Mouse (Mus musculus): Measurements from ENCODE around the gene Nrip1. TPM values are rescaled to one million over a fixed set of nuclear protein-coding genes. Genes with fewer than 3 reads are reported as not detected.
A peak's percentile ranks its signal among the peaks of the same experiment; 100 is the strongest.

The Nrip1 gene
- total and polyA plus RNA-seq, 2 experiments from 2014 or later, result 26.5 to 30.0 TPM

DNA sequence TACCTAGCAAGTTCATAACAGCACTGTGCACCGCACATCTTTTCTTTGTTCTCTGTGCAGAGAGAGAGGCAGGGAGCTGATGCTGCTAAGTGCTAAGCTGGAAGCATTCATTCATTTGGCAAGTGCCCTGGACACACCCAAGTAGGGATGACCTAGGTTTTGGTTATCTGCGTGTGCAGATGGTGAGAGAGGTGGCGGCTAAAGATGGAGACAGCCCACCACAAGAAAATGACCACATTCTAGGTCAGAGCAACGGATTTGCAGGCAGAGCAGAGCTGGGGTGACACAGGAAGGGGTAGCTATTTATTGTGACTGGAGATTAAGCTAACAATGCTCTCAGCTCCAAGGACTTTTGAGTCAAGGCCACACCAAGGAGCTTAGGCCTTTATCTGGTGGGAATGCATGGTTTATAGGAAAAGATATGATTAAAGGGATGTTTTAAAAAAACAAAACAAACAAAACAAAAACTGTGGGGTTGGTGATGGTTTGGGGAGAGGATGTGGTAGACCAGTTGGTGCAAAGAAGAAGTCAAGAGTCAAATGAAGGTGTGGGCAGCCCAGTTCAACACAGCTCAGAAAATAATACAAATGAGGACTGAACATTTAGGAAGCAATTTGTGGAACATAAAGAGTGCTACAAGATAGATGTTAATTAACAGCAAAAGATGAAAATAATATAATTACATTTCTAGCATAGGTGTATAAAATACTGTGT lies 49.9 kb downstream of the Nrip1 start:
- Histone ChIP-seq H3K4me2 (ENCODE audit: low read depth, low read length) (no peak overlapping the region), H3K36me3 (ENCODE audit: insufficient read depth, low read length) (no peaks in the 10 kb centered on the region), H3K27me3 (ENCODE audit: insufficient read depth, low read length) (no peaks in the 10 kb centered on the region), H3K9me3 (ENCODE audit: low read length) (no peaks in the 10 kb centered on the region), H3K4me1 (ENCODE audit: insufficient read depth, low read length) (peaks cover 15% of the 10 kb centered on the region), H3K9ac (replicated peaks; ENCODE audit: low read length) (no peak overlapping the region), H3K27ac (no peak overlapping the region), H3K4me3 (ENCODE audit: low read length) (no peak overlapping the region)
- DNase-seq (ENCODE audit: low spot score), result no peak
- WGBS, result 89% methylated on average over 4 of the region's 4 CpGs
- no peak for ATAC-seq
- no peak for TF ChIP-seq CTCF (IDR thresholded peaks at IDR 0.05; ENCODE audit: low read depth)

DNA sequence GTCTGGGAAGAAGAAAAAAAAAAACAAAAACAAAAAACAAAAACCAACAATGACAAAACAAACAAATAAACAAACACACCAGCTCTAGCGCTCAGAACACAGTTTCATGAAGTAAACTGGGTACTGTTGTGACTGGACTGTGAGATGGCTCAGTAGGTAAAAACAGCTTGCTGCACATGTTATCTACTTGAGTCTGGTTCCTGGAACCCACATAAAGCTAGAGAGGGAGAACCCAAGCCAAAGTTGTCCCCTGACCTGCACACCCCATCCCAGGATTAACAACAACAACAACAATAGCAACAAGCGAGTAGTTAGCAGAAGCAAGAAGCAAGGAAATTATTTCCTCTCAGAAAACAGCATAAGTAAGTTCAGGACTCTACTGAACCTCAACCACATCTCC lies 50.5 kb downstream of the Nrip1 start:
- no peak for ATAC-seq
- 93% methylated on average over 2 of the region's 2 CpGs for WGBS
- Histone ChIP-seq H3K27ac (no peak overlapping the region), H3K27me3 (ENCODE audit: insufficient read depth, low read length) (no peaks in the 10 kb centered on the region), H3K4me1 (ENCODE audit: insufficient read depth, low read length) (peaks cover 19% of the 10 kb centered on the region), H3K36me3 (ENCODE audit: insufficient read depth, low read length) (no peaks in the 10 kb centered on the region), H3K9ac (replicated peaks; ENCODE audit: low read length) (no peak overlapping the region), H3K4me2 (ENCODE audit: low read depth, low read length) (no peak overlapping the region), H3K9me3 (ENCODE audit: low read length) (no peaks in the 10 kb centered on the region), H3K4me3 (ENCODE audit: low read length) (no peak overlapping the region)
- DNase-seq (ENCODE audit: low spot score), result no peak
- TF ChIP-seq CTCF (IDR thresholded peaks at IDR 0.05; ENCODE audit: low read depth), result no peak

DNA sequence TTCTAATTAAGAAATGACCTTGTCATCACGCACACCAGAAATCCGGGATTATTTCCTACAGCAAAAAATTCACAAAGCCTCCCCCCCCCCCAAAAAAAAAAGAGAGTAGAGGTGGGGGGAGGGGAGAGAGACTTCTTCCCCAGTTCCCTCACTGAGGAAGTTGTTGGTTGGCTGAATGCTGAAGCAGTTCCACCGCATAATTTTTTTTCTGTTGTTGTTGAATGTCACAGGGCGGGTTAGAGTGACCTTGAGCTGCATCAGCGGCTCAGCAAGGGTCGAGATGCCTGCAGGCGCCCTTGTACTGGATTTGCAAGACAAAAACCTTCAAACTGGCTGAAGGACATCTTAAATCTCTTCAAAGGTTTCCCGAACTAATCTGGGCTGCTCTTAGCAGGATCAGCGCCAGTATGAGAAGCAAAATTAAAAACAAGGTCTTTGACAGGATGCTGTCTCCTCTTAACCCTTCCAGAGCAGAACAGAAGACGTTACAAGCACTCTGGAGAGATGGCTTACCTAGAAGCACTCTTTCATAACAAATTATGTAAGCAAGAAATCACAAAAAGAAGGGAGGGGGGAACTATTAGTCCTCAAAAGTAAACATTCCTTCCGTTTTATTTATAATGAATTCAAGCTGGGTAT lies 52.0 kb downstream of the Nrip1 start:
- Histone ChIP-seq H3K9ac (replicated peaks; ENCODE audit: low read length) (no peak overlapping the region; the same call in 1 of the 2 replicates), H3K4me1 (ENCODE audit: insufficient read depth, low read length) (peaks cover 19% of the 10 kb centered on the region), H3K27me3 (ENCODE audit: insufficient read depth, low read length) (no peaks in the 10 kb centered on the region), H3K36me3 (ENCODE audit: insufficient read depth, low read length) (no peaks in the 10 kb centered on the region), H3K27ac (peak overlapping the region; percentile 74), H3K4me2 (ENCODE audit: low read depth, low read length) (peak overlapping the region; percentile 52), H3K4me3 (ENCODE audit: low read length) (peak overlapping the region; percentile 18), H3K9me3 (ENCODE audit: low read length) (no peaks in the 10 kb centered on the region)
- WGBS, result 4% methylated on average over 11 of the region's 11 CpGs
- TF ChIP-seq CTCF (IDR thresholded peaks at IDR 0.05; ENCODE audit: low read depth), result no peak
- peak; percentile 58 for DNase-seq (ENCODE audit: low spot score)
- peak; percentile 44 for ATAC-seq

DNA sequence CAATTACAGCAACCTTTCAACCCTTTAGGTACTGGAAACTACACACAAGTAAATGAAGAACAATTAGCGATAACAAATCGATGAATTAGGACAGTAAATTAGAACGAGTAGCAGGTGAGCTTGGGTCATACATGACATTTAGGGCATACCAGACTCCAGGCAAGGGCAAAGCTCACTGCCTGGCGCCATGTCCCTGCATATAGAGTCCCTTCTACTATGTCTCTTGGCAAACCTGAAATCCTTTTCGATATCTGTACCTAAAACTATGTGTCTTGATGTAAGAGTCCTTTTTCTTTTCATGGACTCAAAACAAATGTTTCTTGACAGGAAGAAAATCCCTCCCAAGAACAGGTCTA lies 53.5 kb downstream of the Nrip1 start:
- DNase-seq (ENCODE audit: low spot score) (no peak), ATAC-seq (no peak)
- no peaks in the 10 kb centered on the region for H3K27me3 ChIP-seq (ENCODE audit: insufficient read depth, low read length)
- no peak overlapping the region for H3K4me3 ChIP-seq (ENCODE audit: low read length)
- H3K4me1 ChIP-seq (ENCODE audit: insufficient read depth, low read length), result peaks cover 19% of the 10 kb centered on the region
- no peak for TF ChIP-seq CTCF (IDR thresholded peaks at IDR 0.05; ENCODE audit: low read depth)
- H3K9ac ChIP-seq (replicated peaks; ENCODE audit: low read length), result no peak overlapping the region
- no peak overlapping the region for H3K4me2 ChIP-seq (ENCODE audit: low read depth, low read length)
- 35% methylated on average over 5 of the region's 5 CpGs for WGBS
- H3K9me3 ChIP-seq (ENCODE audit: low read length), result no peaks in the 10 kb centered on the region
- no peaks in the 10 kb centered on the region for H3K36me3 ChIP-seq (ENCODE audit: insufficient read depth, low read length)
- H3K27ac ChIP-seq, result 0 out of 2 replicates have a peak overlapping the region, but pooled peaks have one; percentile 11

DNA sequence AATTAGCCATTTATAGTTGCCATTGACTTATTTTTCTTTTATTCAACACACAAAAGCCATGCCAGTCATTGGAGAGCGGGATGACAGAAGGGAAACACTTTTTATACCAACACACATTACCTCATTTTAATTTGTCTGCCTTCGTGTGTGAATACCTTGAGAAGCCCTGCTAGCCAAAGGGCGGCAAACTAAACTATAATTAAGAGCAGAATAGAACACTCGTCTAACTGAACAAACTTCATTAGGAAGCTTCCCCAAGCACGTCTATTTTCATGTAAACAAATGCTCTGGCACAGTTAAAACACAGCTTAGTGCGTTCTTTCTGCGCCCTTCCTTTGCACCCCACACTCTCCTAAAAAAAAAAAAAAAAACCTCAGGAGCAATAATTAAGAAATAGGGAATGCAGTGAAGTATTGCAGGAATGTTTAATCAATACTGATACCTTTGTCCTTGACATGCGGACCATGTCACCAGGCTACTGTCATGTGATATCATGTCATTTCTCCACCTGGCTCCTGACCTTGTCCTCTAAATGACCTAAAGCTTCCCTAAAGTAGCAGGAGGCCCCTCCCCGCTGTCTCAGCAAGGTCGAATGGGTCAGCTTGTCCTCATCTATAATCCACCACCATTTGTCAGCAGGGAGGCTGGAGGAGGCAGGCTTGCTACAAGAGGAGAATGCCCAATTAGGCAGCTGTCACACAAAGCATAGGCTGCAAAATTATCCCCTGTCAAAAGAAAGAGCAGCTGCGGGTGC lies 54.1 kb downstream of the Nrip1 start:
- no peak for TF ChIP-seq CTCF (IDR thresholded peaks at IDR 0.05; ENCODE audit: low read depth)
- H3K4me3 ChIP-seq (ENCODE audit: low read length), result no peak overlapping the region
- 27% methylated on average over 11 of the region's 11 CpGs for WGBS
- 0 out of 2 replicates have a peak overlapping the region, but pooled peaks have one; percentile 10 for H3K4me2 ChIP-seq (ENCODE audit: low read depth, low read length)
- no peaks in the 10 kb centered on the region for H3K9me3 ChIP-seq (ENCODE audit: low read length)
- ATAC-seq (peak; percentile 44), DNase-seq (ENCODE audit: low spot score) (peak; percentile 42)
- H3K4me1 ChIP-seq (ENCODE audit: insufficient read depth, low read length), result peaks cover 19% of the 10 kb centered on the region
- H3K27me3 ChIP-seq (ENCODE audit: insufficient read depth, low read length), result no peaks in the 10 kb centered on the region
- no peak overlapping the region for H3K9ac ChIP-seq (replicated peaks; ENCODE audit: low read length)
- H3K27ac ChIP-seq, result peak overlapping the region; percentile 11; the same call in 1 of the 2 replicates
- H3K36me3 ChIP-seq (ENCODE audit: insufficient read depth, low read length), result no peaks in the 10 kb centered on the region

DNA sequence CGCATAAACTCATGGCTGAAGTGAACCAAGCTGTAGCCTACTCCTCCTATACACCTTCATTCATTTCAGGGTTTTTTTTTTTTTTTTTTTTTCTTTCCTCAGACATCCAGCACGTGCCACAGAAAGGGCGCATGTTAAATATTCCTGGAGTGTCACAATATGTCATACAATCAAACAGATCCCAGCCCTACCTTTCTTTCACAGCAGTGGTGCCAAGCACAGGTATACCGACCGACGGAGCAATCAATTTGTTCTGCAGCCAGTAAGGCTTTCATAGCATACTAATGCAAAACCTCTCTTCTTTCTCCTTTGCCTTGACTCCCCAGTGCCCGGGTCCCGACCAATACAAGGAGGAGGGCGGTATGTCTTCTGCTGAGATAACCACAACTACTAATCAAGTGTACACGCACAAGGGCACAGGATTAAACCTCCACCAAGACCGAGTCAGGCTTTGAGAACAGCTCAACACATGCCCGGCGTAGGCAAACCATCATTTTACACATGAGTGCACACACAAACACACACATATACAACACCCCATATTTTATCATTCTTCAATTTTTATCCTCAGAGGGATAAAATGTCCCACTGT lies 55.2 kb downstream of the Nrip1 start:
- ATAC-seq, result peak; percentile 38; the same call in 1 of the 2 replicates
- Histone ChIP-seq H3K4me1 (ENCODE audit: insufficient read depth, low read length) (peaks cover 19% of the 10 kb centered on the region), H3K4me2 (ENCODE audit: low read depth, low read length) (peak overlapping the region; percentile 13; the same call in 1 of the 2 replicates), H3K9ac (replicated peaks; ENCODE audit: low read length) (no peak overlapping the region), H3K27ac (0 out of 2 replicates have a peak overlapping the region, but pooled peaks have one; percentile 1), H3K27me3 (ENCODE audit: insufficient read depth, low read length) (no peaks in the 10 kb centered on the region), H3K9me3 (ENCODE audit: low read length) (no peaks in the 10 kb centered on the region), H3K36me3 (ENCODE audit: insufficient read depth, low read length) (no peaks in the 10 kb centered on the region), H3K4me3 (ENCODE audit: low read length) (no peak overlapping the region)
- TF ChIP-seq CTCF (IDR thresholded peaks at IDR 0.05; ENCODE audit: low read depth), result no peak
- DNase-seq (ENCODE audit: low spot score), result no peak
- 44% methylated on average over 13 of the region's 13 CpGs for WGBS
